Mouse (Mus musculus) adrenal gland, adult 8-10 months (tissue): ENCODE data around the gene Ccdc113. TPM values are rescaled to one million over a fixed set of nuclear protein-coding genes. Genes with fewer than 3 reads are reported as not detected.

Source experiments
- DNase-seq: peaks from one replicate; pipeline ENCODE4 v3.0.0; 2022
- total RNA-seq, 4 experiments: library from RNA; stranded (reverse); gene quantifications; 2 replicates each; pipeline ENCODE4 v1.2.4; 2022

Ccdc113 gene
- total RNA-seq: 1 to 10 TPM in 3 of 4 experiments, under 1 TPM in 1; 0.81 to 2.0 (median 1.7) TPM

DNA sequence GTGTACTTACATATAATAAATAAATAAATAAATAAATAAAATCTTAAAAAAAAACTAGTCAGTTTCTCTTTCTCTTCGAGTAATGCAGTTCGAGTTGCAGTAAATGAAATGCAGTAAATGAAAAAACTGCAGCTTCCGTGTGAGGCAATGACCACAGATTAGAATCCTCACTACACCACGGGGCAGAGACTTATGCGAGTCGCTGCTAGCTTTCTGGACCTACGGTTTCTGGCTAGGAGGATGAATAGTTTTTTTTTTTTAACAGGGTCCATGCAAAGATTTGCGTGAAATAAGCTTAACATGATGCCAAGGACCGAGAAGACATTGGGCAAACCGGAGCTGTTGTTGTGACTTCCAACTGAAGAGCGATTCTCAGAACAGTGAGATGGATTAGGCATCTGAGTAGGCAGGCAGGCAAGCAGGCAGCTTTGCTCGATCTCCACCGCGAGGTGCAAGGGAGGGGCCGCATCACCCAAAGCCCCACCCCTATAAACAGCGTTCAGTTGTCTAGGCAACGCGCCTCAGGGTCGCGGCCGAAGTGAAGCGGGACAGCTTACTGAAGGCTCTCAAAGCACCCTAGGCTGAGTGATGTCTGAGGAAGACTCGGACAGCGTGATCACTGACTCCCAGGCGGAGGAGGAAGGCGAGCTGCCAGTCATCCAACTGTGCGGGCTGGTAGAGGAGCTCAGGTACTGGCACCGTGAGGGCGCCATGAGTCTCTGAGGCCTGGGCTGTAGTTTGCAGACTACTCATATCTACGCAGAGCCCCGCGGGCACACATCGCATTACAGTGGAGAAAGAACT is at the start of gene Ccdc113:
Gene Ccdc113, plus strand, starts transcription at position 502 of the 804 bp plus-strand sequence.
- peak; percentile 74 for DNase-seq

GRCm38 (mm10) chr8:95487800-95488697 is 45.8 kb upstream of the Ccdc113 start:
- no peak for DNase-seq

DNA sequence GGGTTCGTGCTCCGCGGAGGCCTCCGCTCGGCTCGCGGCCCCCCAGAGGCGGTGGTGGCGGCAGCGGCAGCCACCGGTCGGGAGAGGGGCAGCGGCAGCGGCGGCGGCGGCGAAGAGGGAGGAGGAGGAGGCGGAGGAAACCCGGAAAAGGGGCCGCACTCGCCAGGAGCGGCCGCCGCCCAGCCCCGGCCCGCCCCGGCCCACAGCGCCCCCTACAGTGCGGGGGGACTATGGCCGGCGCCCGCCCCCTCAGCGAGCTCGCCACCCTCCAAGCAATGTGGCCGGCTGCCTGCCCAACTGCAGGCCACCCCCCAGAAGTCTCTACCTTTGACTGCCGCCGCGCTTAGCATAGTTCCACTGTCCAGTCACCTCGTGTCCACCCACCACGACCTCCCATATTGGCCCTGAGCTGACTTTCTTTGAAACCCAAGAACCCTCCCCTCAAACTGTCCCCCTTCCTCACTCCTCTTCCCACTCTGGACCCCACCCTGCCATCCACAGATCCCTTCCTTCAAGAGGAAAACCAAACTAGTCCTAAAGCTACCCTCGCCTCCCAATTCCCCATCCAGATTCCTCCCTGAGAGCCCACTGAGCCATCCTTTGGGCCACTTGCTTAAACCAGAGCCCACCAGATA is 45.1 kb upstream of the Ccdc113 start:
- DNase-seq: peak; percentile 57

DNA sequence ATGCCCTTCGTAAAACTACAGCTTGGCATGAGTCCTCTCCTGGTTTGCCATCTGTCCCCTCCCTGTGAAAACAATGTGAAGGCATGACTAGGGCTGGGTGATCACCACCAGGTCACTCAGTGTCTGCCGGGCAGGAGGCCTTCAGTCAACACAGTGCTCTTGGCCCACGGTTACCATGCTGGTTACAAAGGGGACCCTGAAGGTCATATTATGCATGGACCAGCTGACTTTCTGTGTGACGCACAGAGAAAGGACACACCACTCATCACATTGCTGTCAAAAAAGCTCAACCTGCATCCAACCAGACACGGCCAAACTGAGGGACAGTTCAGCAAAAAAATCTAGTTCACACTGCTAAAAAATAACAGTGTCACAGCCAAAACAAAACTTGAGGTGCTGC is 43.9 kb upstream of the Ccdc113 start, which contains the start of gene Csnk2a2:
Gene Csnk2a2, minus strand, starts transcription at position 34 of the 400 bp plus-strand sequence.
- peak; percentile 52 for DNase-seq

DNA sequence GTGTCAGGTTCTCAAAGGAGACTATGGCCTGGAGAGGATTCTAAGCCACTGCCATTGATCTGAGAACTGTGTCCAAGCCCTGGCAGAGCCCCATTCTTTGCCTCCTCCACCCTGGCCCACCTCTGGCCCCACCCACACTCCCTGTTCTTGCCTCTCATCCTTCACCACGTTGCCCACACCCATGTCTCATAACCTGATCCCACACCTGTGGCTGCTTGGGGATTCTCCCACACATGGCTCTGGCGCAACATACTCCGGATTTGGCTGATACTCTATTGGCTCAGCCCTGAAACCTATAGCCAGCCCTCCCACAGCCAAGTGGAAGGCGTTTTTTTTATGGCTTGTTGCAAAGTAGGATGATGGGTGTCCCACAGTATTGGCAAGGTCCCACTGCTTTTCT is 41.8 kb upstream of the Ccdc113 start:
- DNase-seq: no peak

- DNase-seq: no peak
Observed at GRCm38 (mm10) chr8:95495444-95495843, 38.4 kb upstream of the Ccdc113 start.

- DNase-seq: no peak
Observed at GRCm38 (mm10) chr8:95496420-95496819, 37.5 kb upstream of the Ccdc113 start.

- peak; percentile 65 for DNase-seq
Observed at GRCm38 (mm10) chr8:95497821-95498220, 36.1 kb upstream of the Ccdc113 start.

DNA sequence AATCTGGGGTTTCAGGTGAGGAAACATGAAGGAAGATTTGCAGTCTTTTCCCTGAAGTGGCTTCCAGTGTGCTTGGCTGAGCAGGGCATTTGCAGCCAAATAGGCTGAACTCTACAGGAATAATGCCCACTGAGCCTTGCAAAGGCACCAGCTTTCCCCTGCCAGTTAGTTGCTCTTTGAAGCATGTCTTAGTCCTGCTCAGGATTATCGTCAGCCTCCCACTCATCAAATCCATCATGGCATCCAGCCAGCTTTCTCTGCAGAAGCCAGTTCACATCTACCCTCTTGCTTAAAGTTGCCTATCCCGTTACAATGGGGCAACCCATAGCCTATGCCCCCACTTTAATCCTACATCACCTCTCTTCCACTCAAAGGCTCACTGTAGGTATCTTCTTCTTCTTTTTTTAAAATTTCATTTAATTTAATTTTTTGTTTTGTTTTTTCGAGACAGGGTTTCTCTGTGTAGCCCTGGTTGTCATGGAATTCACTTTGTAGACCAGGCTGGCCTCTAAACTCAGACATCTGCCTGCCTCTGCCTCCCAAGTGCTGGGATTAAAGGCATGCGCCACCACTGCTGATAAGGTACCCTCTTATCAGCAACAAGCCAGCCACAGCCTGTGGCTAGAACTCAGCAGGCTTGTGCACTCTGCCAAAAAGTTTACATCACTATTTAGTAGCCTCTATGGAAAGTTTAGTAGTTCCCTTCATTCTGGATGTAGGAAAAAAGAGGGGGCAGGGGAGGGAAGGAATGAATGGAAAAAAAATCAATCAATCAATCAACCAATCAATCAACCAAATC is 34.4 kb upstream of the Ccdc113 start:
- DNase-seq: no peak

DNA sequence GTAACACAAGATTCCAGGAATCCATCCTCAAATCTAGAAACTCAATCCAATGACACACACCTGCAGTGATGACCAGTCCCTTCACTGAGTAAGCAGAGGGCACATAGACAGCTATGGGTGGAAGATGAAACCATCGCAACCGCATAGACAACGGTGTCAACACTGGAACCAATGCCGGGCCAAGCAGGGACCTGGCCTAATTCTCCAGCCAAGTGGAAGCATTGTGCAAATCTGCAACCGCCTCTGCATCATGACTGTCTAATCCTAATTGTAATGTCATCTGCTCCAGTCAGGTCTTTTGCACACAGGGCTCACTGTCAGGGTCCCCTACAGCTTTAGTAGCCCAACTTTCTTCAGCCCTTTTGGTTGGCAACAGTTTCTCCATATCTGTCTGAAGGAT is 33.4 kb upstream of the Ccdc113 start:
- no peak for DNase-seq

DNA sequence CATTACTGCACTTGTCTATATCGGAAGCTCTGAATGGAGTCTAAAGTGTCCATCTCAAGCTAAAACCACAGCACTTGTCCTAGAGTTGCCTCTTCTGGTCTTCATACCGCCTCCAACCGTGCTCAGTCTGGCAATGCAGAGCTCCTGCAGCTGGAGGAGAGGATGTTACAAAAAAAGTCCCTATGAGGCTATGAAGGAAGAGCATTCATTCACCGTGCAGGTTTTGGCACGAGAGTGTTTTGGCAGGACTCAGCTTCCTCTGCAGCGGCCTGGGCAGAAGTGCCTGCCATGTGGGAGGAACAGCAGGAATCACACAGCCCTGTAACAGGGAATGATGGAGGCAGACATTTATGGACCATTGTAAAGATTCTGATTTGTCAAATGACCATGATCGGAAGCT is 31.5 kb upstream of the Ccdc113 start:
- no peak for DNase-seq

DNA sequence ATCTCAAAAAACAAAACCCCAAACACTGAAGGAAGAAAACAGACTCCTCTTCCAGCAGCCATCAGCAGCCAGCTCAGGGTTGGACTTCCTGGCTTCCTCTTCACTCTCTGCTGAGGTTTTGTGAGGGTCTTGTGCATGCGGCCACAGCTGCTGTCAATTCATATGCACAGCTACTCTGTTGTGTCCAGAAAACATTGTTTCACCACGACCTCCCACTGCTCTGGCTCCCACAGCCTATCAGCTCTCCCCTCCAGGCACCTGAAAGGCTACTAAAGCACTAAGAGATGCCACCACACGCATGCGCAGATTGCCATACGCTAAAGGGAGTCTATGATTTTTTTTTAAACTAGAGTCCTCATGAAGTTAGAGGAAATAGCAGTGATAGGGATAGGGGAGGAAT is 29.1 kb upstream of the Ccdc113 start:
- DNase-seq: no peak

DNA sequence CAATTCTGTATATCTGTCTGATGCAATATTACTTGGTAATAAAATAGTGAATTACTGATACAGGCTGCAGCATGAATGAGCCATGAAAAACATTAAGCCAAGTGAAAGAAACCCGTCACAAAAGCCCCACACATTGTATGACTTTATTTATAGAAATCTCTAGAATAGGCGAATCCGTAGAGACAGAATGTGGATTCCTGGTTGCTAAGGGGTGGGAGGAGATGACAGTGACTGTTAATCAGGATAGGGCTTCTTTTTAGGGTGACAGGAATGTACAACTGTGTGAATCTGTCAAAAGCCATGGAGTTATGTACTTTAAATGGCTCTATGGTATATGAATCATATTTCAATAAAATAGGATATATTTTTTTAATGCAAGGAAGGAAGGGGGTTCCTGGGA is 28.3 kb upstream of the Ccdc113 start:
- DNase-seq: no peak

GRCm38 (mm10) chr8:95506245-95506644 is 27.6 kb upstream of the Ccdc113 start:
- DNase-seq: no peak

GRCm38 (mm10) chr8:95512257-95512656 is 21.6 kb upstream of the Ccdc113 start:
- no peak for DNase-seq

DNA sequence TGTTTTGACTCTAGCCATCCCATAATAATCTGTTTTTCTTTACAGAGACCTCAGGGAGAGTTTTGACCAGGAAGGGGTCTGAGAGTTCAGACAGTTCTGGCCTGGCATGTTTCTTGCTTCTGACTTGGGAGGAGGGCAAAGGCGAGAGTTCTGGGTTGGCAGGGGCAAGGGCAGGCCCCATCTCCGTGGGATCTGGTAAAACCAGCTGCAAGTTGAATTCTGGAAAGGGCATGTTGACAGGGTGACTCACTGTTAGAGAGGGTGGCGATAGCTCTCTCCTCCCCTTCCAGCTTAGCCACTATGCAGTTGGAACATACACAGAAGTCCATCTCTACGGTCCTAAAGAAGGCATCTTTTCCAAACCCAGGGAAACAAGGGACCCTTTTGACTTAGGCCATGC is 20.7 kb upstream of the Ccdc113 start:
- no peak for DNase-seq

- DNase-seq: no peak
Observed at GRCm38 (mm10) chr8:95516928-95517327, 17.0 kb upstream of the Ccdc113 start.

DNA sequence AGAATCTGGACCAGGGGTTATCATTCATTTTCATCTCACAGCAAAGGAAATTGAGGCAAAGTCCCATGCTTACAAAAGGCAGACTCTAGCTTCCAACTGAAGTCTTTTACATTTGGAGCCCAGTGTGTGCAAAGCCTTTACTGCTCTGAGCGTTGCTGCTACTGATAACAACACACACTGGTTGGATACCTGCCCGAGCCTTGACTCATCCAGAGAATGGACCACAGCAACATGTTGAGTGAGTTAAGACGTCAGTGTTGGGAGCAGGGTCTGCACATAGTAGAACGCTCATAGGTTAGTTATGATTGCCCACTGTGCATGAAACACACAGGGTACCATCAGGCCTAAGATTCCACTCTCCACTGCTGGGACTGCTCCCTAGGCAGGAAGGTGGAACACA is 9.9 kb upstream of the Ccdc113 start:
- no peak for DNase-seq

DNA sequence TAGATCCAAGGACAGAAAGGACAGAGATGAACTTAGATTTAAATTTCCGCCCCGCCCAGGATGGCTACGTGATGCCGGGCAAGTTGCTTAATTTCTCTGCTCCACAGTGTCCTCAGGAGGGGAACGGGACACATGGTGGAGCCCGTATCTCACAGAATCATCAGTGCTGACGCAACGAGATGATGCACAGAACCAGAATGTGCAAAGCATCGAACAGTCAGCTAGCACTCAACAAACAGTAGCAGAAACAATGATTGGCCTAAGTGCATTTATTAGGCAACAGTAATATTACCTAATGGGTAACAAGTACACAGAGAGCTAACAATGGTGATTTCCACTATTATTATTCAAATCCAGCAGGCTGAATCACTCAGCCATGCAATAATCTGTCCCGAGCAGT is 5.7 kb upstream of the Ccdc113 start:
- no peak for DNase-seq

DNA sequence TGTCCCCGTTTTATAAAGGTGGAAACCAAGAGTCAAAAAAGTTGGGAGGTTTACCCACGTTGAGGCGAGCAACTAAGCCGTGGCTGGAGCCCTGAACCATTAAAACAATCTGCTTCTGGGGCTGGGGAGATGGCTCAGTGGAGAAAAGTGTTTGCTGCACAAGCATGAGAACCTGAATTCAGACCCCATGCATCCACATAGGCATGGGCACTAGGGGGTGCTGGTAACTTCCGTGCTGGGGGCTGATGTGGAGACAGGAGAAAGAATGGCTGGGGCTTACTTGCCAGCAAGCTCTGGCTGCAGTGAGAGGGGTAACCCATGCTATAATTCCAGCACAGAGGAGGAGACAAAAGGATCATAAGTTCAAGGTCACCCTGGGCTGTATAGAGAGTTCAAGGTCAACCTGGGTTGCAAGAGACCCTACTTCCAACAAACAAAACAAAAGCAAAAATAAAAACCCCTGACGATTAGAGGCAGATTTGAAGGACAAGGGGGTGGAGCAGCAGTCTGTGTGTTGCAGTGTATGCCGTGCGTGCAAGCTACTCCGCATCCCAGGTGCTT is 5.1 kb upstream of the Ccdc113 start:
- DNase-seq: no peak

GRCm38 (mm10) chr8:95532206-95532605 is 1.7 kb upstream of the Ccdc113 start:
- no peak for DNase-seq

DNA sequence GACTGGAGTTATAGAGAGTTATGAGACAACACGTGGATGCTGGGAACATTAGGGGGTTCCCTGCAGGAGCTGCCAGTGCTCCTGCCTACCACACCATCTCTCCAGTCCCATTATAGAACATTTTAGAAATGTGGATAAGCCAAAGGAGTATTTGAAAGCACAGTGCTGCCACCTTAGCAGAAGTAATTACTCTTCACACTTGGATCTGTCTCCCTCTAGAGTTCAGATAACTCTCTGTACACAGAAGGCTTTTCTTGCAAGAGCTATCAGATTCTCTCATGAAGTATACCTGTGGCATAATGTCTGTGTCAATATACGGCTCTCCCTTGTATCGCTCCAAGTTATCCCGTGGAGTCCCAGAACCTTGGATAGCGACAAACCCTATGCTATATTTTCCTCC is 5.6 kb downstream of the Ccdc113 start:
- DNase-seq: no peak
